Mouse (Mus musculus) stomach, postnatal 0 days (tissue): ENCODE results near the gene Hspa1l.

Experiments used
- CTCF ChIP-seq: IDR thresholded peaks from 2 replicates; pipeline ENCODE4 v1.5.1; 2016; ENCODE audit warnings: antibody characterized with exemption, low read depth, mild to moderate bottlenecking, moderate library complexity
- EP300 ChIP-seq: optimal IDR thresholded peaks from 2 replicates; pipeline ENCODE3; 2016; ENCODE audit warnings: antibody characterized with exemption

- TF ChIP-seq EP300 (no peak), CTCF (peak; percentile 85)
Observed at GRCm38 (mm10) chr17:34984218-34984617, 11.7 kb downstream of the Hspa1l start.
